Mouse (Mus musculus): Measurements from ENCODE around the gene Dact3.

The Dact3 gene

DNA sequence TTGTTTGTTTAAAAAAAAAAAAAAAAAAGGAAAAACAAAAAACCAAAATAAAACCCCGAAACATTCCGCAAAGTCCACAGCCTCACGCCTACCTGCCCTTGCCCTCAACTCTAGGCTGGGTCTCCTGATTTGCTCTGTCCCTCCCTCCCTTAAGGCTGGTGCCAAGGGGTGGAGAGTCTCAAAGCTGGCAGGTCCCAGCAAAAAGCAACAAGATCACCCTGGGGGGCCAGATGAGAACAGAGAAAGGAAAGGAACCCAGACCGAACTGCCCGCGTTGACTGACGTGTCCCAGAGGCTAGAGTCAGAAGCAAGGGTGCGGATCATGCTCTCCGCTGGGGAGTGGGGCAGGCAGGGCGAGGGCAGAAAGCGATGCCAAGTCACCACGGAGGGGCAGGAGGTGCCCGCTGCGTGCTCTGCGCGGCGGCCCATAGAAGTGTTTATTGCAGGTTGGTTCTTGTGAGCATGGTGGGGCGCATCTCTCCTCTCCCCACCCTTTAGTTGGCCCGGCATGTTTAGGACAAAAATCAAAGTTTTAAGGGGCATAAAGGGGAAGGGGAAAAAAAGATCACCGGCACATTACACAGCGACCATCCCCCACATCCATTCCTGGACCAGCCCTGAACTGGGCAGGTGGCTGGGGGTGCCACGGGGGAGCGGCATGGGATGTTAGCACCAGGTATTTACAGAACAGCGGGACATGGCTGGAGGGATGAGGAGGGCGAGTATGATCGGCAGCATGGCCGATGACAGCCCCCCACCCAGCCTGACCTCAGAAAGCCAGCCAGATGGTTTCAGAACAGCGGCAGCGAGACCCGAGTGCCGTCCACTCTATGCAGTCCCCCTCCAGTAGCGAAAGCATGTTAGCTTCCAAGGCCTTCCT is 40.6 kb downstream of the Dact3 start:
- in situ Hi-C loops (cut with MboI; ENCODE audit: low sequenced_read_pairs): no loop called here

DNA sequence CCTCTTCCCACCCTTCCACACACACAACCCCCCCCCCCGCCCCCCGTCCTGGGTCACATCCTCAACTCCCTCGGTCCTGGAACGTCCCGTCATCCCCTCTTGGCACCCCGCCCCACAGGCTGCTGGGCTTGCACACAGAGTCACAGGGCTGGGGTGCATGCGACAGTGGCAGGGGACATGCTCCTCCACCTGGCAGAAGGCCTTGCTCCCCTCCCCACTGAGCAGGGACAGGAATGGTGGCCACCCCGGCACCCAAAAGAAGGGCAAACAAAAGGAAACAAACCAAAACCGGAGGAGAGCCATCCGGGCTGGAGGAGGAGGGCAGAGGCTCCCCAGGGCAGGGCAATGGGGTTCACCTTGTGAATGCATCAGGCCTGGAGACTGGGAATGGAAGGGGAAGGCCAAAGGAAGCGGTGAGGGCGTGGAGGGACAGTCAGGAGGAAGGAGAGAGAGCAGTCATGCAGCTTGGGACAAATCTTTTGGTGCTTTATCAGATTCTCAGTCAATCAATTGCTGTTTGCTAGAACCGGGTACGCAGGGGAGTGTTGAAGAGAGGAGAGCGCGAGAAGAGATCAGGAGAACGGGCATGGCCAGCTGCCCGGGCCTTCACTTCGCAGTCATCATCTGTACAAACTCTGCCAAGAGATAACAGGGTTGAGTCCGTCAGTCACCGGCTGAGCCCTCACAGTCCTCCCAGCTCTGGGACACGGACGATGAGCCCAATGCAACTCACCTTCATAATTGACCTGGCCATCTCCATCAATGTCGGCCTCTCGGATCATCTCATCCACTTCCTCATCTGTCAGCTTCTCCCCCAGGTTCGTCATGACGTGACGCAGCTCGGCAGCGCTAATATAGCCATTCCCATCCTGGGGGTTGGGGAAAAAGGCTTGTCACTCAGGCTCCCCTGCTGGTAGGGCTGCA is 41.5 kb downstream of the Dact3 start:
- in situ Hi-C loops (cut with MboI; ENCODE audit: low sequenced_read_pairs): no loop called here

DNA sequence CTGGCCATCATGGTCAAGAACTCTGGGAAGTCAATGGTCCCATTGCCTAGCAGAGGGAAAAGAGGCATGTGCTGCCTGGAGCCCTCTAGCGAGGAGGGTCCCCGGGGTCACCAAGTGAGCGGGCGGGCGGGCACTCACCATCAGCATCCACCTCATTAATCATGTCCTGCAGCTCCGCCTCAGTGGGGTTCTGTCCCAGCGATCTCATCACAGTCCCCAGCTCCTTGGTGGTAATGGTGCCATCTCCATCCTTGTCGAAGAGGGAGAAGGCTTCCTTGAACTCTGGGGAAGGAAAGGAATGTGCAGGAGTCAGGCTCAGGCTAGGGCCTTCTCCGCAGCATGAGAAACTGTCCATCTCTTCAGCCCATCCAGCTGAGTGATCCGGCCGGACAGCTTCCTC is 42.3 kb downstream of the Dact3 start:
- in situ Hi-C loops (cut with MboI; ENCODE audit: low sequenced_read_pairs): no loop called here

DNA sequence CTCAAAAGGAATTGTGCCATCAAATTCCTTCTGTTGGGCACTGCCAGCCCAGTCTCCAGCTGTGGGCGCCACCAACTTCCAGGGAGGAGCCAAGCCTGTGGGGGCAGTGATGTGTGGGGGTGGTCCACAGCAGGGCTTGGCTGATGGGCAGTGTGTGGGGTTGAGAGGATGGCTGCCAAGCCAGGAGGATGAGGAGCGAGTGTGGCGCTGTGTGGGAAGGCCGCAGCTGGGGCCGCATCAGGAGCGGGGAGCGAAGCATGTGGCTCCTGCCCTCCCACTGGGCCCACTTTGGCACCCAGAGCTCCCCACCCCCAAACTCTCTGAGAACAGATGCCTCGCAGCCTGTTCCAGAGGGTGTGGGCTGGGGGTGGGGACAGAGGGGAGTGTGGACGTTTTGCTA is 42.9 kb downstream of the Dact3 start:
- in situ Hi-C loops (cut with MboI; ENCODE audit: low sequenced_read_pairs): no loop called here

DNA sequence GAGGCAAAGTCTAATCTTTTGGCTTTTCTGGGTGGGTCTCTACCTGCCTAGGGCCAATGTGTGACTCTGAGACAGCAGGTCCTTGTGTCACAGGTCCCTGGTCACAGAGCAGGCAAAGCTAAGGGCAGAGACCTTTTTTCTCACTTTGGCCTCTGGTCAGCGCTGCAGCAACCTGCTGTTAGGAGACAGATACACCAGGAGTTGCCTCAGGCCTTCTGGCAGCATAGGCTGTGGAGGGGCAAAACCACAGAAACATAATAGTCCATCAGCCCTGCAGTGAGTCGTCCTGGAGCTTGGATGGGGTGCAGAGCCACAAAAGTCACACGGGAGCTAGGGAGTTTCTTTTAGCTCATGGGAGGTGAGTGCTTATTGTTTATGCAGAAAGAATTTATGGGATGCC is 43.6 kb downstream of the Dact3 start:
- in situ Hi-C loops (cut with MboI; ENCODE audit: low sequenced_read_pairs): no loop called here

DNA sequence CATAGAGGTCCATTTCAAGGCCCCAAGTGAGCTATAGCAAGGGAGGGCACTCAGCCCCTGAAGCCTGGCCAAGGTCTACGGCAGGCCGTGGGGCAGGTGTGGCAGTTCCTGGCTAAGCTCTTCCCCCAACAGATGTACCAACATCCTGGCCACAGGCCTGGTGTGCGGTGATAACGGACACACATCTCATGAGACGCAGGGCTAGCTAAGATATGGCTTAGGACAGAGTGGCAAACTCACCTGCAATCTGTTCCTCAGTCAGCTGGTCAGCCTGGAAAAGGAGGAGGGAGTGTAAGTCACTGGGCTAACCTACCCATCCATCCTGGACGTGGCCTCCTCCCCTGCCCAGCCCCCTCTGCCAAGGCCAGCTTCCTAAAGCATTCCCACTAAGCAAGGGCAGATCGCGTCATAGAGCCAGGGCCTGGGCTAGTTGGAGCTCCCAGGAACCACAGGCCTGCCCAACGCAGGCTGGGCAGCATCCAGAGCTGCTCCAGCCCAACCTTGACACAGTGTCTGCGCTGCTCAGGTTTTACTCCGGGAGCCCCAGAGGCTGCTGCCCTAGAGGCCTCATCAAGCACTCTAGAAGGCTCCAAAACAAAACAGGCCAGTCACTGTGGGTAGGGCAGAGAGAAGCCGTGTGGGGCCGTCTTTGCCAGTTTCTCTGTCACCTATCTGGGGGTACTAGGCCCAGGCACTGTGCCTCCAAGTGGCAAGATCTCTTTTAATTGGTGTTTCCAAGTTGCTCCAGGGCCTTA is 44.5 kb downstream of the Dact3 start:
- in situ Hi-C loops (cut with MboI; ENCODE audit: low sequenced_read_pairs): no loop called here

DNA sequence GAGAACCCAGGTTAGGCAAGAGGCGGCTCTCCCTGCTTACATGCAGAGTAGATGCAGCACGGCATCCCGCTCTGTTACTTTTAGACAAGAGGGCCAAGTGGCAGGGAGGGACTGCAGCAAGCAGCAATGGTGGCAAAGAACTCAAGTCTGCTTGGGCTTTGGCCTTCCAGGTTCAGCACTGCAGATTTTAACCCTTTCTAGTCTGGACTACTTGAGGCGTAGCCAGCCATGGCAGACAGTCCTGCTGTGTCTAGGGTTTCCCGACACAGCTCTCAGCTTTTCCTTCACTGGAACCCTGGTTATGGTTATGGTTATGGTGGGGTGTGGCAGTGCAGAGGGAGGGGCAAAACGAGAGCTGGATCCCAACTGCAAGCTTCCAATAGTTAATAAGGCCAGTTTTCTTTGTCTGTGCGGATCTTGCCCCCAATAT is 45.0 kb downstream of the Dact3 start:
- in situ Hi-C loops (cut with MboI; ENCODE audit: low sequenced_read_pairs): no loop called here

DNA sequence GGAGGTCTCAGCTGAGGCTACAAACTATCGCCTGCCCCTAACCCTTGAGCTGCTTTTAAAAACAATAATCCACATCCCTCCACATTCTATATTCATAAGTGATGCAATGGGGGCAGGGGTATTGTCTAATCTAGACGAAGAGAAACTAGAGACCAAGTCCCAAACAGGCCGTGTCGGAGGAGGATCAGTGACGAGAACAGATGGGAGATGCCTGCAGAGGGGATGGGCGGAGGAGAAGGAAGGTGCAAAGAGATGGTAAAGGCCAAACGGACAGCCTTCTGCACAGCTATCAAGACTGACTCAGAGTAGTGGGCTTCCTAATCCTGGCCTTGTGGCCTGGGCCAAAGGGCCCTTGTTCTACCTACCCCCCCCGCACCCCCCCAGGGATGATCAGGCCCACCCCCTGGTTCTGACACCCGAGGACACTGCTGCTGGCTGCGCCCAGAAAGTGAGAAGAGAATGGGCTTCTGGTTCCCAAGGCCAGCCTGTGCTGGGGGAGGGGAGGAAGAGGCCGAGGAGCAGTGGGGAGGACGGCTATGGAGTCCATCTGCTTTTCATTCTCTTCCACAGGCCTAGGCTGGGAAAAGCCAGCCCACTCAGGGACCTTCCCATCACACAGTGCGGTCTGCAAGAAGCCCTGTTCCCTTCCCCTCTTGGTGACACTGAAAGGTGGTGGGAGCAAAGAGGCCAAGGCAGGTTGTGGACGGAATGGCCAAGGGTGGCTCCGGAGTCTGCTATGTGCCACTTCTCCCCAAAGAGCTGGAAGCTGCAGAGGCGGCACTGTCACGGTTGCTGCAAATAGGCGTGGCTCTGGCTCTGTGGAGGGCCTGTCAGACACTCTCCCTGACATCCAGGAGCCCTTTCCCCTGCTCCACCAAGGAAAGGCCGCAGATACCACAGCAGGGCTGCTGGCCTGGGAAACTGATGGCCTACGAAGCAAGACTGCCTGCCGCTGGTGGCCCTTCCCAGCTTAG is 46.0 kb downstream of the Dact3 start:
- in situ Hi-C loops (cut with MboI; ENCODE audit: low sequenced_read_pairs): no loop called here

DNA sequence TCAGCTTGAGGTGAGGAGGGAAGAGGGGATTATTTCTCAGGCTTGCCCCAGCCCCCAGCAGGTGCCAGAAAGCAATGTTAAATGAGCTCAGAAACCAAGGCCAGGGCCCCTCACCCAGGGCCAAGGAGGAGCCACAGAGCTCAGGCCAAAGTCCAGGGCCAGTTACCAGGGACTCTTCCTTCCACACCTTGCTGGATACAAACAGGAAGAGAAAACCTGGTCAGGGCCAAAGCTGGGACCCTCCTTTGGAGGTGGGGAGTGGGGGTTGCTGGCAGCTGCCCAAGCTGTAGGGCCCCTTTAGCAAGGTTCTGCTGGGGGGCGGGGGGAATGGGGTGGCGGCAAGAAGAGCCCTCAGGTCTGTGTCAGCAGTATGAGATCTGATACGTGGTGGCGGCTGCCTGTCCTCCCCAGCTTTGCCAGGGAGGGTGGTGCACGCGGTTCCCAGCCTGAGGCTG is 46.8 kb downstream of the Dact3 start:
- in situ Hi-C loops (cut with MboI; ENCODE audit: low sequenced_read_pairs): no loop called here

DNA sequence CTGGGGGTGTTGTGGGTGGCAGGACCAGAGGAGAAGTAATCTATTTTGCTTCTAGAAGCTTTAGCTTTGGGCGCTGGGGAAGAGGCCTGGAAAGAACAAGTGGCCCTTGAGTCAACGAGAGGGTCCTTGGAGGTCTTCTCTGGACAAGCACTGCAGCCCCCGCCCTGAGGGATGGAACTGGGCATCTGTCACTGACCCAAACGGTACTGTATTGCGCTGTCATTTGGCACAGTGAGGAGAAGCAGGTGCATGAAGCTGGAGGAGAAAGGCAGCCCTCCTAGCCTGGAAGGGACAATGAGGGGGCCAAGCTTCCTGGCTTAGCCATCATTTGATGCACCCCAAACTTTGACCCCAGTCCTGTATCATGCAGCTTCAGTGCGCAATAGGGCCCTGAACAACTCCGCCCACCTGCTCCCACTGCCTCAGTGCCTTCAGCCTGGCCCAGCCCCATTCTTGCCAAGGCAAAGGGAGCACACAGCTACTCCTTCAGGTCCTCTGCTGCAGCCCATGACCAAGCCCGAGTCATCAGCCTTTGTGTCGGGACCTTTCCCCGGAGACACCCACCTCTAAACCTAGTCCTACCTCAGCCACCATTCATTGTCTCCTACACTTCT is 47.4 kb downstream of the Dact3 start:
- in situ Hi-C loops (cut with MboI; ENCODE audit: low sequenced_read_pairs): no loop called here

DNA sequence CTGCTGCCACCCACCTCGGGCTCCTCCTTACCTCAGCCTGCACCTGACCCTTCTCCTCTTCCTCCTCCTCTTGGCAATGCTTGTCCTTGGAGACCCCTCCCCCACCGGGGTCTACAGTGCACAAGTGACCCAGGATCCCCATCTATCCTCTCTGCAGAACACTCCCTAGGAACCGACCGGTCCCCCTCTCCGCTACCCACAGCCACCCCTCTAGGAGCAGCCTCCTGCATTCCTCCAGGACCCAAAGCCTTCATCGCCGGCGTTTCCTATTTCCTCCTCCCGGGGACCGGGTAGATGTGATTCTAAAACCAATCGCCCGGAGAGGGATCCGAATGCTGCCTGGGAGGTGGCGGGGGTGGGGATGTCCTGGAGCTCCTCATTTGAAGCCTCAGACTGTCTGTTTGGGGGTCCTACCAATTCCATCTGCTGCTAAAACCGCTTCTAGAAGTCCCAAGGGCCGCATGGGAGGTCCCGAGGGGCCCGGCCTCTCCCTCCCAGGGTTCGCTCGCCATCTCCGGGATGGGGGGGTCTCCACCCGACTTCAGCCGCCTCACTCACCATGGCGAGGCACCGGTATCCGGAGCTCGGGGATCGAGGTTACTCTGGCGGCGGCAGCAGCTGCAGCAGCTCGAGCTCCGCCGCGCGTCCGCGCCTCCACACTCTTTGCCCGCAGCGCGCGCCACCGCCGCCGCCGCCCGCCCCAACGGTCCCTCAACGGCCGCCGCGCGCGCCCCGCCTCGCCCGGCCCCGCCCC is 48.3 kb downstream of the Dact3 start:
- in situ Hi-C loops (cut with MboI; ENCODE audit: low sequenced_read_pairs): no loop called here

DNA sequence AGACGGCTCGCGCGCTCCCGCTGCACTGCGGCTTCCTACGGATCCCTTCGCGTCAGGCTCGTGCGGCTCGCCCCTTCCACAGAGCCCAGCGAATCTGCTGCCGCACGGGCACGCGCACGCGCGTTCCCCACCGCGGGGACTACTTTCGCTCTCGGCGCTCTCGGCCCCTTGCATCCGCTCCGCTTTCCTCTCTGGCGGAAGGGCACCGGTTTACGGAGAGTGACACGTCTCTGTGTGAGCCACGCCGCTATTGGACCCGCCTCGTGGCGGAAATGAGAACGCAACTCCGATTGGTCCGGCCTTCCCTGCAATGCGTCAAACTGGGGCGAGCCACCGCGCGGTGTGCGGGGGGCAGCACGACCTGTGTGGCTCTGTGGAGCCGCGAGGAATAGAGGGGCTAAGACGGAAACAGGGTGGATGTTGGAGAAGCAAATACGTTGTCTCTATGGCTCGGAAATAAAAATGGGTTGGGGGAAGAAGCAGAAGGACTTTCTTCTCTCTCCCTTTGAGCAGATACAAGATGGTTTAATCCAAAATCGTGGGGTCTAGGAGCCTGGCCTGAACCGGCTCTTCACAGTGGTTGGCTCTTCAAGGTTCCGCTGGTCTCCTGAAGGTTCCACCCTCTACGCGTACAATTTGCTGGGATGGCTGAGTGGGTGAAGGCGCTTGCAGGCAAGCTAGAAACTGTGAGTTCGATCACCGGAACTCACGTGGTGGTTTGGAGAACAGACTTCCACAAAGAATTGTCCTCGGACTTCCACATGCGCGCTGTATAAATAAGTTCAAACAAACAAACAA is 49.1 kb downstream of the Dact3 start, which contains the start of gene Calm3:
Gene Calm3, minus strand, starts transcription at position 78 of the 798 bp plus-strand sequence.
- in situ Hi-C loops (cut with MboI; ENCODE audit: low sequenced_read_pairs): no loop called here

DNA sequence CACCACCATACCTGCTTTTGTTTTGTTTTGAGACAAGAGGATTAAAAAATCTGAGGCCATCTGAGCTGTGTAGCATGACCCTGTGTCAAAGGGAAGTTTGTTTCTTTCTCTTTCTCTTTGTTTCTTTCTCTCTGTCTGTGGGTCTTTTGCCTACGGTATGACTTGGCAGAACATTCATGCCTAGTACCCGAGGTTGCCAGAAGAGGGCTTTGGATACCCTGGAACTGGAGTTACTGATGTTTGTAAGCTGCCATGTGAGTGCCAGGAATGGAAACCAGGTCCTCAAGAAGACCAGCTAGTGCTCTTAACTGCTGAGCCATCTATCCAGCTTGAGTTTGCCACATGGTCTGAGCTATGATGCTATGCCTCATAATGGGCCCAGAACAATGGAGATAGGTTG is 53.2 kb downstream of the Dact3 start:
- in situ Hi-C loops (cut with MboI; ENCODE audit: low sequenced_read_pairs): loop anchor here (25.0 kb wide), 1 partner anchor 1959 kb away; no protein-coding TSS in a partner anchor

DNA sequence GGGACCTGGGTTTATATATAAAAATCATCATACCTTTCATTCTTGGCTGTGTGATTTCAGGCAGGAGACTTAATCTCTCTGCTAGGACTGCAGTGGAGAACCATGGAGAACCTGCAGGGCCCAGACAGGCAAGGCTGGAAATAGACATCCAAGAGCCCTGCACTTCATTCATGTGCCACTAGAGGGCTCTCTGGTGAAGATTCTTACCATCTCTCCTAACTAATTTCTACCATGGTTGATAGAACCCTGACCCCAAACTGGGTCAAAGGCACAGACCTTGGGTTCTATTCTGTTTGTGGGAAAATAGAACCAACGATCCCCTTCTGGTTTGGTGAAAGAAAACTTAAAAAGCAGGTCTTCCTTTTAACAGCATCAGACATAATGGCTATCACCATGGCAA is 55.7 kb downstream of the Dact3 start:
- in situ Hi-C loops (cut with MboI; ENCODE audit: low sequenced_read_pairs): loop anchor here (10.0 to 25.0 kb wide), 2 partner anchors 124 to 1956 kb away; no protein-coding TSS in a partner anchor

DNA sequence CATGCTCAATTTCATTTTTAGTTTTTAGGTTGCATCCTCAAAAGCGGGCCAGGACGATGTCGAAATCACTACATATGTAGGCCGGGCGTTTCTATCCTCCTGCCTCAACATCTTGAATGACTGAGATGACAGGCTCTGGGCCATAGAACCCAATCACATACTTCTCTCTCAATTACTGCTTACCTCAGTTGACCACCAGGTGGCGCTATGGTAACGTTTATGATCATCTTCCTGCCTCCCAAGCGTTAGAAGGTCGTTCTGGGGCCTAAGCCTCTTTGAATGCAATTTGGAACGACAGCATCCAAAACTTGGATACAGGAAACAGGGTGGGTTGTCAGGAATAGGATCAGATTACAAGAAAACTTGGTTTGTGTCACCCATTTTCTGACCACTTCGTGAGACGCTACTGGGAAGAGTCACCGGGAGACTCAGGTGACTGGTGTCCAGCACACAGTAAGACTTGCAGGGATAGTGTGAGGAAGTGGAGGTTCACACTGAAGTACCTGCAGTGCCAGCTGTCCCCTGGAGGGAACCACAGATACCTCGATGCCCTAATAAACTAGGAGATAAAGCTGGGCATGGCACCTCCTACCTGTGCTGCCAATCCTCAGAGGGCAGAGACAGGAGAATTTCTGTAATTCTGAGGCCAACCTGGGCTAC is 57.0 kb downstream of the Dact3 start:
- in situ Hi-C loops (cut with MboI; ENCODE audit: low sequenced_read_pairs): loop anchor here (10.0 to 25.0 kb wide), 2 partner anchors 123 to 1955 kb away; no protein-coding TSS in a partner anchor

DNA sequence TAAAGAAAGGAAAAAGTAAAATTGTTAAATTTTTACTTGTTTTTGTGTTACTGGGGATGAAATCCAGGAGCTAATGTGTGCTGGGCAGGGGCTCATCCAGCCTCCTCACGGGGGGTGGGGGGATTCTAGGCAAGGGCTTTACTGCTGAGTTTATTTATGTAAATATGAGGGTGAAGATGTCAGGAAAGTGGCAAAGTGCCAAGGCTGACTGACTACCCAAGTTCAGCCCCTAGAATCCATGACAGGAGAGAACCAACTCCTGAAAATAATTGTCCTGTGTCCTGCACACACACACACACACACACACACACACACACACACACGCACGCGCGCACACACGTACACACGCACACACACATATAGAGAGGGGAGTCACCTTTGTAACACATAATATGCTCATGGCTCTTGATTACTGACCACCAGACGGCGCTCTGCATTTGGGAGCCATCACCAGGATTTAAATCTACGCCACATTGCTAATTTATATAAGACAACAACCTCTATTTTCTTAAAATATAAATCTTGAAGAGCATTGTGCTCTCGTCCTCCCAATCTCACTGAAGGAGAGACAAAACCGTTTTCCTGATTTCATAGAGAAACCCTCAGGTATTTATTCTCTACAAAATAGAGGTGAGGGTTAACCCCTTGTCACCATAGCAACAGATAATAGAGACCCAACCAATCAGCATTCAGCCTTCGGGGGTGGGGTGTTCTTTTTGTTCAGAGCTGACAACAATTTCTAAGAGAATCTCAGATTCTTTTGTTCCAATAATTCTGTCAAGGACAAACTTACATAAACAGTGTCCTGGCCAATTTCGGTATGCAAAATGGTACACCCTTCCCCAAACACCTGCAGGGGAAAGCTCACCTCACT is 57.8 kb downstream of the Dact3 start:
- in situ Hi-C loops (cut with MboI; ENCODE audit: low sequenced_read_pairs): loop anchor here (10.0 to 25.0 kb wide), 2 partner anchors 122 to 1954 kb away; no protein-coding TSS in a partner anchor

Measured in CH12F3 (cell line).